Mouse (Mus musculus): ENCODE measurements at regions not wholly inside any gene's neighbourhood (a gene's known extent, or its start where the extent isn't known, plus 50 kb on each side); places are given as distances from the start of the nearest gene placed in this dataset.

- DNase-seq, result no peak
Measured at GRCm38 (mm10) chr5:111835737-111836667, 102.3 kb downstream of the Gm26897 start.

DNA sequence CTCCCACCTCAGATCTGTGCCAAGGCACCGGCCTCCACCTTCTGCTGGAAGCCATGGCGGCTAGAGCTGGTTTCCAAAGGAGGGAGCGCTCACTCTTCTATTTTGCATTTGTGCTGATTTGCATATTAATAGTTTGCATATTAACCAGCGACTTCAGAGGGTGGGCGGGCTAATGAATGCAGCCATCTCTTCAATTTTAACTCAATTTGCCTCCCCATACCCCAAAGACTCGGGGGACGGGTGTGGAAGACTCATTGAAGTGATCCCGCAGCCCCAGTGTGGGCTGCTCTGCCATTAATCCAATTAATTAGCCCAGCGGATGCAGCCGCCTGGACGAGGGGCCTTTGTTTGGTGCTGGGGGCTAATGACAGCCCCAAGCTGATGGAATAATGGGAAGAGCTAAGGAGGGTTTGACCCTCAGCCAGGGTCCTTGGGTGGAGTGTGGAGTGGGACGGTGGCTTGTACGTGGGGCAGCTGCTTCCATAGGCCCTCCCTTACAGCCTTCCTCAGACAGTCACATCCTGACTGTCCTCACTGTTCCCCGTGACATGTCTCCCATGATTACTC lies 103.0 kb downstream of the Gm26897 start:
- DNase-seq, result no peak

DNA sequence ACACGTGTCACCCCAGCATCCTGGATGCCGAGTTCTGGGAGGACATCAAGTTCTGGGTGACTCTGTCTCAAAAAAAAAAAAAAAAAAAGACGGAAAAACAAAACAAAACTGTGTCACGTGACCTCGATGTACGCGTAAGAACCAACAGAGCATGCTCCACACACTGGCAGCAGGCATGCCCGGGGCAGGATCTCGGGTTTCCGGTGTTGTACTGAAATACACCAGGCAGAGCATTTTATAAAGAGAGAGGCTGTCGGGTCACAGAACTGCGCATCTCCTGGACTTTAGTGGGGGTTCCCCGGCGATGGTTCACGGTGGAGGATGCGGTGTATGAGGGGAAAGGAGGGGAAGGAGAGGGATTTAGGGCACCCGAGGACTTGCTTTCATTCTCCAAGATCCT lies 108.7 kb downstream of the Gm26897 start:
- DNase-seq, result no peak

- DNase-seq, result no peak
Measured at GRCm38 (mm10) chr5:111843622-111844239, 110.0 kb downstream of the Gm26897 start.

DNA sequence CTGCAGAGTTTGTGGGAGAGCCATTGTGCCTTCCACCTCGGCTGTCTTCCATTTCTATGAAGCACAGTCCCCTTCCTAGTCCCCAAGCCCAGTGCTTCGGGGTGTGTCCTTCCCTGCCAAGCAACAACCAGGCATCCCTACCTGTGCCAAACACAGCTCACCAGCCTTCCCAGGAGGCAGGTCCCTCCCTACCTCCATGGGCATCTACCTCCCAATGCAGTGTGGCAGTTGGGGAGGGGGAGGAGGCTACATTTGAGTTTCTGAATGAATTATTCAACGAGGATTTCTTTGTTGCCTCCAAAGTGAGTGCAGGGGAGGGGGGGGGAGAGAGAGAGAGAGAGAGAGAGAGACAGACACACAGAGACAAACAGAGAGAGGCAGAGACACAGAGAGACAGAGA lies 110.8 kb downstream of the Gm26897 start:
- no peak for DNase-seq

DNA sequence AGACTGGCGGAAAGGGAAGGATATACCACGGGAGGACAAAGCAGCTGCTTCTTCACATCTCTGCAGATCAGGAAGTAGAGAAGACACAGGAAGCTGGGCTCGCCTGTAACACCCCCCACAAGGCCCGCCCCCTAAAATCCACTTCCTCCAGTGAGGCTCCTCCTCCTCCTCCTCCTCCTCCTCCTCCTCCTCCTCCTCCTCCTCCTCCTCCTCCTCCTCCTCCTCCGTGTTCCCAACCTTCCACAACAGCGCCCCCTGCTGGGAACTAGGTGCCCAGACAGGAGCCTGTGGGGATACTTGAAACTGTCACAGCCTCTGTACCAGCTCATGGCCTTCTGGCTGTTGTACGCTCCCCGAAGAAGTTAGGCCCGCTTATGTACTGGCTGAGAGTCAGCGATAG lies 115.2 kb downstream of the Gm26897 start:
- no peak for DNase-seq

GRCm38 (mm10) chr5:111852682-111853081 lies 119.0 kb downstream of the Gm26897 start:
- no peak for DNase-seq

DNA sequence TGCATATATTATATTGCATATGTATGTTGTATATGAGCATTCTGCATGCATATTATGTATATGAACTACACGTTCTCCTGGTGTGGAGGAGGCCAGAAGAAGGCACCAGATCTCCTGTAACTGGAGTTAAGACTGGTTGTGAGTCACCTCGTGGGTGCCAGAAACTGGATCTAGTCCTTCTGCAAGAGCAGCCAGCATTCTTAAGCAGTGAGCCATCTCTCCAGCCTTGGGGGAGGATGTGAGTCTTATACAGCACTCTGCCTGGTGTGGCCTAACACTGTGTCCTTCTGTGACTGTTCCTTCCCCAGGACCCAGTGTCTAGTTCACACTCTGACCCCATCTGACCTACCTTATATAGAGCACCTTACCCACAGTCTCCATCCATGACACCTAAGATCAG lies 121.6 kb downstream of the Gm26897 start:
- no peak for DNase-seq

GRCm38 (mm10) chr5:111857200-111857599 lies 123.5 kb downstream of the Gm26897 start:
- DNase-seq, result no peak

DNA sequence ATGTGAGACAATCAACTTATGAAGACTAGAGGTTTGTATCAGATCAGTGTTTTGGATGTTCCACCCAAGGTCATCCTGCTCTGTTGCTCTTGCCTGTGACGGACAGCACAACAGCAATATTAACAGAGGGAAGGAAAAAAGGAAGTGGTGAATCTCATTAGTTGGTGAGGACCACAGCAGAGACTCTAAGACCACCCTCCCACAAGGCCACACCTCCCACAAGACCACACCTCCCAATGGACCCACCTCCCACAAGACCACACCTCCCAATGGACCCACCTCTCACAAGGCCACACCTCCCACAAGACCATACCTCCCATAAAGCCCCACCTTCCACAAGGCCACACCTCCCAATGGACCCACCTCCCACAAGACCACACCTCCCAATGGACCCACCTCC lies 126.7 kb downstream of the Gm26897 start:
- no peak for DNase-seq

DNA sequence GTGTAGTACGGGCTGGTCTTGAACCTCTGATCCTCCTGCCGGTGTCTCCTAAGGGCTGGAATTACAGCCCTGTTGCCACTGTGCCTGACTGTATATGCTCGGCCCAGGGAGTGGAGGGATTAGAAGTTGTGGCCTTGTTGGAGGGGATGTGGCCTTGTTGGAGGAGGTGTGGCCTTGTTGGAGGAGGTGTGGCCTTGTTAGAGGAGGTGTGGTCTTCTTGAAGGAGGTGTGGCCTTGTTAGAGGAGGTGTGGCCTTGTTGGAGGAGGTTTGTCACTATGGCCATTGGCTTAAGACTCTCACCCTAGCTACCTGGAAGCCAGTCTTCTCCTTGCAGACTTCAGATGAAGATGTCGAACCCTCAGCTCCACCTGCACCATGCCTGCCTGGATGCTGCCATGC lies 128.6 kb downstream of the Gm26897 start:
- DNase-seq, result no peak

DNA sequence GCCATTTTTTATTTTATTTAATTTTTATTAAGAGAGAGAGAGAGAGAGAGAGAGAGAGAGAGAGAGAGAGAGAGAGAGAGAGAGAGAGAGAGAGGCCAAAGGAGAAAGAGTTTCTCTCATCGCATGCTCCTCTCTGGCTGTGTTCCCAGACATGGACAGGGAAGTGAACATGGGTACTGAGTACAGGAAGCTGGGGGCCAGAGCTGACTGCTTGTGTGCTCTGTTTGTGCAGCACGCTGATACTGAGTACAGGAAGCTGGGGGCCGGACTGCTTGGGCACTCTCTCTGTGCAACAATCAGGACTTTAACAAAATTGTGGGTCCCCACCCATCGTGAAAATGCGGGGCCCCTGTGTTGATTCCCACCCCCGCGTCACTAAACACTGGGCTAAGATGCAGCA lies 130.2 kb downstream of the Gm26897 start:
- no peak for DNase-seq

DNA sequence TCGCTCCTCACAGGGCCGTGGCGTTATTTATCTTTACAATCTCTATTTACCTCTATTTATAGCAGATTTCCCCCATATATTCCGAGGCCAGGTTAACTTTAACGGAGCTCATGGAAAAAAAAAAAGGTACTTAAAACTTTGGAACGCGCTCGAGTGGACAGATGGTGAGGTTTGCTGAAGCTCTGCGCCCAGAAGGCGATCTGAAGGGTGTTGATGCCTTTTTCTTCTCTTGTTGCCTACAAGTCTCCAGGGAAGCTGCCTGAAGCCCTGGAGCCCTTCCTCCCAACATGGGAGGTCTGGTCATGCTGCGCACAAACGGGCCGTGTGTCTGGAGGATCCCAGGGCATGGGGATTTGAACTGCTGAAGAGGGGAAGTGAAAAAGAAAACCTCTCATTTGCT lies 130.9 kb downstream of the Gm26897 start:
- no peak for DNase-seq

DNA sequence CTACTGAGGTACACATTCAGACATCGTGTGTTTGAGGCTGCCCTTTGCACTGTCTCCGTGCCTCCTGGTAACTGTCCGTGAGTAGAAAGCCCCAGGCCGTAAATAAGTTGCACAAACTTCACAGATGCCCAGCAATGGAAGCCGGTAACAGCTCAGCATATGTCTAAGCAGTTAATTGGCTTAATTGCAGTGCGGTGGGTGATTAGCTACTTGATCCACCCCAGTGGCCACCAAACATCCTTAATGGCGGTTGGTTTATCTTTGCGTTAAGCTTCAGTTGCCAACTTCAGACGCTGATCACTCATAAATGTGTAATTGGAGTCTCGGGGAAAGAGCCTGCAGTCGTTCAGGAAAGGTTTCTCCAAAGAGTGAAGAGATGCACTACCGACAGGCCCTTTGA lies 135.3 kb downstream of the Gm26897 start:
- DNase-seq, result no peak

DNA sequence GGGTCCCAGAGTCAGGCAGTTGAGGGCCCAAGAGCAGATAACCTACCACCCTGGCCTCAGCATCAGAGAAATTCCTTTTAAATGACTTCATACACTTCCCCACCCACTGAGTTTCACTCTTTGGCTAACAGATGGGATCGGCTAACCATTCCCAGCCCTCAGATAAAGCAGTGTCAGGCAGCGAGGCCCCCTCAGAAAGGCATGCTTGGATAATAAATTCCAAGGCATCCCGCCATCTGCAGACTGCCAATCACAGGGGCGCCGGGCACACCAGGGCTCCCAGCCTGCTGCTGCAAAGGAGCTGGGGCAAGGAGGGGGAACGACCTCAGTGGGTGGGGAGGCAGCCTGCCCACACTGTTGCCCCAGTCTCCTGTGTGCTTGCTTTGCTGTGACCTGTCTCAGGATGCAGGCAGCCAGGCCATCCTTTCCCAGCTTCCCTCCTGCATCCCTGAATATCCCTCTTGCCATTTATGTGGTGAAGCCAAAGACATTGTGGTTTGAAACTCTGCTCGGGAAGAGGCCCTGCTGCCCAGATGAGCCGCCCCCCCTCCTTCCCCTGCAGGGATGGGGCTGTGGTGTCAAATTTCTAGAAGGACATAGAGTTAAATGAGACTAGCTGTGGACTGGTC lies 143.6 kb downstream of the Gm26897 start:
- DNase-seq, result no peak

DNA sequence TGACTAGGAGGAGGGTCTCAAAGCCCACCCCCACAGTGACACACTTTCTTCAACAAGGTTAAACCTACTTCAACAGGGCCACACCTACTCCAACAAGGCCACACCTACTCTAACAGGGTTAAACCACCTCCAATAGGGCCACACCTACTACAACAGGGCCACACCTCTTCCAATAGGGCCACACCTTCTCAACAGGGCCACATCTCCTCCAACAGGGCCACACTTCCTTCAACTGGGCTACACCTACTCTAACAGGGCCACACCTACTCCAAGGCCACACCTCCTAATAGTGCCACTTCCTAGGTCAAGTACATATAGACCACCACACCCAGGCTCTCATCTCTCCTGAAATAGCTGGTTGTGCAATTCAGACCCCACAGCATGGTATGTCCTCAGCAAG lies 145.3 kb downstream of the Gm26897 start:
- DNase-seq, result no peak

- no peak for DNase-seq
Measured at GRCm38 (mm10) chr5:111880268-111880667, 146.5 kb downstream of the Gm26897 start.

- DNase-seq, result no peak
Measured at GRCm38 (mm10) chr5:111881517-111881916, 147.8 kb downstream of the Gm26897 start.

- DNase-seq, result no peak
Measured at GRCm38 (mm10) chr5:111887281-111887680, 153.6 kb downstream of the Gm26897 start.

GRCm38 (mm10) chr5:111890800-111891199 lies 157.1 kb downstream of the Gm26897 start:
- peak; percentile 59 for DNase-seq

DNA sequence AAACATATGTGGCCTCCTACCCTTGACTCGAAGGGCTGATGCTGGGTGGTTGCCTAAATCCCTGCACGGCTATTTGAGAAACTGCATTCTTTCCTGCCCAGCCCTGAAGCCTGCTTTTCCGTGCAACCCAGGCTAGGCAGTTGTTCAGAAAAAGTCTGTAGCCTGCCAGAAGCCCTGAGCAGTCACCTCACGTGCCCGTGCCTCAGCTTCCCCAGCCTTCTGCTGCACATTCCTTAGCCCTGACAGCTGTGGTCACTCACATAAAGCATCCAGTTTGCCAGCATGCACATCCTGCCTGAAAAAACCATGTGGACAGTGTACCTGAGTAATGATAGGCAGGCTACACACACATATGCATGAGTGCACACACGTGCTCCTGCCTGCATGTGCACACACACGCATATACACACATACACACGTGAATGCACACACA lies 157.6 kb downstream of the Gm26897 start:
- peak; percentile 13 for DNase-seq

DNA sequence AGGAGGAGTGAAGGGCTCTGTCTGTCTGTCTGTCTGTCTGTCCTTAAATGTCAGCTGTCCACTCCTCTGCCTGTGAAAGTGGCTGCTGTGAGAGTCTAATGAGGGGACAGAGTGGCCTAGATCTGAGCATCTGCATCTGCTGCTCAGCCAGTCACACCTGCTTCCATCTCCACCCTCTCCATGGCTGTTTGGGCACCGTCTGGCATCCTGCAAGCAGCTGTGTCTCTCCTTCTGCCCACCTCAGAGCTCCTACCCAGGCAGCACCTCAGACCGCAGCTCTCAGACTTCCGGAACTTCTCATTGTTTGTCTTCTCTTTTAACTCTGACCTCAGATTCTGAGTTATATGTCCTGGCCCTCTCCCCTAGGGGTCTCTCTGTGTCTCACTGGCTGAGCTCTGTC lies 159.2 kb downstream of the Gm26897 start:
- no peak for DNase-seq

DNA sequence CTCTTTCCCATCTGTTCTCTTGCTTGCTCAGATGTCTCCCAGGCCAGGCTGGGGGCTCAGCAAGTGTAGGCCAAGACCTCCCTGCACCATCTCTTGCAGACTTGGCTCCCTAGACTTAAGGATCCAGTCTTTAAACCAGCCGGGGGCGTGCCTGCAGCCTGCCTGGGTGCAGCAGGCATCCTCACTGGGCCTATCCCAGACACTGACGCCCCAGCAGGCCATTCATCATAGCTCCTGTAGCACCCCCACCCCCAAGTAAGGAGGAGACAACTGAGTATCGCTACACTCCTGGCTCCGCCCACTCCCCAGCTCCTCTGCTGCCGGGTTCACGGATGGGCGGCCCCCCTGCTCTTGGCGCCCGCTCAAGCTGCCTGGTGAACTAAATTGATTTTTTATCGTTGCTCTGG lies 160.2 kb downstream of the Gm26897 start:
- peak; percentile 18 for DNase-seq

DNA sequence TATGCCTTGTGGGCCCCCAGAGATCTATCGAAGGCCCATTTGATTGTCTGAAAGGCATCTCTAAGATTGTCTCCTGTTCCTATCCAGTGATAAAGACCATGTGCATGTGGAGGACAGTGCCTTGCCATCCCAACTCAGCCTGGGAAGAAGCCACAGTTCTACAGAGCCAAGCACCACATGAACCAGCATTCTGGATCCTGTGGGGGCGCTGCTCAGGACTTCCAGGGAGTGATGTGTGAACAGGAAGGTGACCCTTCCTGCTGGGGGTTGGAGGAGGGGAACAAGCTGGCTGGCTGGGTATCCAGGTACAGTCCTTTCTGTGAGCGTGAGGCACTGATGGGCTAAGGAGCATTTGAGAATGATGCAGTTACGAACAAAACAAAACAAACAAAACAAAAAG lies 163.8 kb downstream of the Gm26897 start:
- no peak for DNase-seq

All from kidney, adult 11 months (tissue).